Mouse (Mus musculus): ENCODE data around the gene Kcnj14.

DNA sequence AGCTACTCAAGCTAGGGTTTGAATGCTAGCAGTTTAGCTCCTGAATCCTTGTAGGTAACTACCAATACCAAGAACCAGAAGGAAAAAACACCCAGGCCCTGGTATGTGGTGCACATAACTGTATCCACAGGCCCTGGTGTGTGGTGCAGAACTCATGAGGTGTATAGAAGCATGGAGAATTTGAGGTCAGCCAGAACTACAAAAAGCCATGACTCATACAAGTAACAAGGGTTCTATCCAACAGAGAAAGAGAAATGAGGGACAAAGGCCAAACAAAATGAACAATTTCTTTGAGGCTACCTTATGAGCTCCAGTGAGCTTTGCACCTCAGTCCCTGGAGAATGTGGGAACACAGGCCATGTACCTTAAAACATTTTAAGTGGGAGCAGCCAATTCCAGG, 3.7 kb downstream of the Kcnj14 start:
- TF ChIP-seq GATA1 (IDR thresholded peaks at IDR 0.05; ENCODE audit: borderline replicate concordance, low read length) (no peak), CTCF (IDR thresholded peaks at IDR 0.05; ENCODE audit: low read depth, low read length) (no peak), POLR2AphosphoS5 (IDR thresholded peaks at IDR 0.05; ENCODE audit: insufficient replicate concordance, low read depth, low read length) (no peak)
